In the genomic region with DNA sequence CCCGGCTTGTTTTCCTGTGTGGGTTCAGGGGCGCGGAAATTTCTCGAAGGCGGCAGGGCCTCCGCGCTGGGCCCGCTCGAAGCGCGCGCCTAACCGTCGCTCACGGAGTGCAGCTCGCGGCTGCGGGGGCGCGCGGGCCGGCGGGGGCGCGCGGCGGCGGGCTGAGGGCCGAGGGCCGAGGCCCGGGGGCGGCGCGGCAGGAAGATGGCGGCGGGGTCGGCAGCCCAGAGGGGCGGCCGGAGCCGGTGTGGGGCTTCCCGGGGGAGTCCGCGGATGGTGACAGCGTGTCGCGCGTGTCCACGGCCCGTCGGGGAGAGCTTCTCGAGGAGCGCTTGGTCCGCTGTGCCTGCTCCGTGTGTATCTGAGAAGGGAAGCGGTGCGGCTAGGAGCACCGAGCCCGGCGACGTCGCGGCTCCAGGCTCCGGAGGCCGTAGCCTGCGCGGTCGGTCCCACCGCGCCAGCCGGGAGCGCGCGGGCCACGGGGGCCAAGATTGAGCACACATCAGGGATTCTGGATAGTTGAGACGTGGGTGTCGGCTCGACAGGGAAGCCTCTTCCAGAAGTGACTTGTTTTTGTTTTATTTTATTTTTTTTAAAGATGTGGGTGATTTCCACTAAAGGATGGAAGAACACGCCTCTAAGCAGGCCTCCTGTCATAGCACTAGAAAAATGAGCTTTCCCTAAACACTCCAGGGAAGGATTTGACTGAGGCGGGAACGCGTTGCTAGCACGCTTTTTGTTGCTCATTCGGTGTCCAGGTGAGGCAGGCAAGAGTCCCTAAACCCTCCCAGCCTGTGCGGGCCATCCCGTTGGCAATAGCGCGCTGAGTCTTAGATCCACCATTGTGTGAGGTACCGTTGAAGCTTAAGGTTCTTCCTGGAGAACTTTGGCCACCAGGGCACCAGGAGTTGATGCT, we compare ENCODE assay signal across 1 mouse cellular context.
TF ChIP-seq lines count a peak whose summit lies in the region.

No protein-coding gene starts in this region.

TF ChIP-seq in MEL, 35 proteins besides CTCF, POLR2A, EP300 and RAD21 (continued from another document):
- no peak for TF ChIP-seq MYB (IDR thresholded peaks at IDR 0.05; ENCODE audit: low read depth, low read length)
- peak; percentile 22; the same call in 1 of the 2 replicates for TF ChIP-seq MAX (IDR thresholded peaks at IDR 0.05; ENCODE audit: low read length)
- TF ChIP-seq USF2 (IDR thresholded peaks at IDR 0.05; ENCODE audit: borderline replicate concordance in 1 of 2, insufficient read depth in 1 of 2, low read depth in 1 of 2, low read length in 2 of 2): no peak
- TF ChIP-seq UBTF (IDR thresholded peaks at IDR 0.05; ENCODE audit: borderline replicate concordance, insufficient read depth, low read depth, low read length): peak; percentile 85; the same call in 1 of the 2 replicates
- no peak for TF ChIP-seq CHD2 (IDR thresholded peaks at IDR 0.05; ENCODE audit: low read length)
- no peak for TF ChIP-seq TCF12 (IDR thresholded peaks at IDR 0.05; ENCODE audit: low read depth, low read length)
- TF ChIP-seq MXI1 (IDR thresholded peaks at IDR 0.05; ENCODE audit: low read depth, low read length): peak; percentile 62
- no peak for TF ChIP-seq ETS1 (IDR thresholded peaks at IDR 0.05; ENCODE audit: low read depth, low read length)
- peak; percentile 3; the same call in 1 of the 2 replicates for TF ChIP-seq HCFC1 (IDR thresholded peaks at IDR 0.05; ENCODE audit: low read depth, low read length)
TF ChIP-seq in MEL: peak in this region for 8.
